Mouse (Mus musculus): ENCODE measurements at regions not wholly inside any gene's neighbourhood (a gene's known extent, or its start where the extent isn't known, plus 50 kb on each side); places are given as distances from the start of the nearest gene placed in this dataset.

GRCm38 (mm10) chr2:169461491-169462039 is 126.0 kb downstream of the Gm11011 start:
- Histone ChIP-seq H3K36me3 (ENCODE audit: control insufficient read depth, insufficient read depth) (no peaks in the 10 kb centered on the region), H3K4me2 (replicated peaks; ENCODE audit: low read depth) (no peak overlapping the region), H3K9ac (ENCODE audit: low read depth, low read length) (no peak overlapping the region), H3K27ac (ENCODE audit: low read depth, low read length) (no peak overlapping the region), H3K9me3 (ENCODE audit: control insufficient read depth) (no peaks in the 10 kb centered on the region), H3K4me3 (ENCODE audit: low read depth, low read length) (no peak overlapping the region), H3K27me3 (replicated peaks; ENCODE audit: control insufficient read depth, insufficient read depth, low read length) (no peaks in the 10 kb centered on the region), H3K4me1 (replicated peaks; ENCODE audit: control insufficient read depth, insufficient read depth, low read length) (no peaks in the 10 kb centered on the region)
- no peak for ATAC-seq
- no peak for TF ChIP-seq CTCF (IDR thresholded peaks at IDR 0.05; ENCODE audit: low read depth)
- WGBS = 81% methylated on average over 12 of the region's 12 CpGs

- ATAC-seq = no peak
These were observed 134.6 kb downstream of the Gm11011 start for GRCm38 (mm10) chr2:169452956-169453355.

GRCm38 (mm10) chr2:169450801-169451200 is 136.7 kb downstream of the Gm11011 start:
- no peaks in the 10 kb centered on the region for H3K4me1 ChIP-seq (replicated peaks; ENCODE audit: control insufficient read depth, insufficient read depth, low read length)
- no peak for TF ChIP-seq CTCF (IDR thresholded peaks at IDR 0.05; ENCODE audit: low read depth)
- H3K4me2 ChIP-seq (replicated peaks; ENCODE audit: low read depth) = no peak overlapping the region
- H3K36me3 ChIP-seq (ENCODE audit: control insufficient read depth, insufficient read depth) = no peaks in the 10 kb centered on the region
- WGBS = 82% methylated on average over 6 of the region's 6 CpGs
- no peaks in the 10 kb centered on the region for H3K9me3 ChIP-seq (ENCODE audit: control insufficient read depth)
- ATAC-seq = no peak
- no peak overlapping the region for H3K27ac ChIP-seq (ENCODE audit: low read depth, low read length)
- no peaks in the 10 kb centered on the region for H3K27me3 ChIP-seq (replicated peaks; ENCODE audit: control insufficient read depth, insufficient read depth, low read length)
- no peak overlapping the region for H3K4me3 ChIP-seq (ENCODE audit: low read depth, low read length)
- no peak overlapping the region for H3K9ac ChIP-seq (ENCODE audit: low read depth, low read length)

More at GRCm38 (mm10) chr2:169452956-169453355, 134.6 kb downstream of the Gm11011 start:
- Histone ChIP-seq H3K9ac (ENCODE audit: low read depth, low read length) (no peak overlapping the region), H3K9me3 (ENCODE audit: control insufficient read depth) (no peaks in the 10 kb centered on the region), H3K4me1 (replicated peaks; ENCODE audit: control insufficient read depth, insufficient read depth, low read length) (no peaks in the 10 kb centered on the region), H3K36me3 (ENCODE audit: control insufficient read depth, insufficient read depth) (no peaks in the 10 kb centered on the region), H3K4me3 (ENCODE audit: low read depth, low read length) (no peak overlapping the region), H3K27me3 (replicated peaks; ENCODE audit: control insufficient read depth, insufficient read depth, low read length) (no peaks in the 10 kb centered on the region), H3K4me2 (replicated peaks; ENCODE audit: low read depth) (no peak overlapping the region), H3K27ac (ENCODE audit: low read depth, low read length) (no peak overlapping the region)
- WGBS = 84% methylated on average over 8 of the region's 8 CpGs
- no peak for TF ChIP-seq CTCF (IDR thresholded peaks at IDR 0.05; ENCODE audit: low read depth)

- Histone ChIP-seq H3K27me3 (replicated peaks; ENCODE audit: control insufficient read depth, insufficient read depth, low read length) (no peaks in the 10 kb centered on the region), H3K4me3 (ENCODE audit: low read depth, low read length) (no peak overlapping the region), H3K4me2 (replicated peaks; ENCODE audit: low read depth) (no peak overlapping the region), H3K36me3 (ENCODE audit: control insufficient read depth, insufficient read depth) (no peaks in the 10 kb centered on the region), H3K27ac (ENCODE audit: low read depth, low read length) (no peak overlapping the region), H3K4me1 (replicated peaks; ENCODE audit: control insufficient read depth, insufficient read depth, low read length) (no peaks in the 10 kb centered on the region), H3K9ac (ENCODE audit: low read depth, low read length) (no peak overlapping the region), H3K9me3 (ENCODE audit: control insufficient read depth) (no peaks in the 10 kb centered on the region)
- ATAC-seq = no peak
- TF ChIP-seq CTCF (IDR thresholded peaks at IDR 0.05; ENCODE audit: low read depth) = no peak
- 76% methylated on average over 6 of the region's 6 CpGs for WGBS
These were observed 139.9 kb downstream of the Gm11011 start for GRCm38 (mm10) chr2:169447495-169448280.

- Histone ChIP-seq H3K27ac (ENCODE audit: low read depth, low read length) (no peak overlapping the region), H3K4me1 (replicated peaks; ENCODE audit: control insufficient read depth, insufficient read depth, low read length) (no peaks in the 10 kb centered on the region), H3K4me3 (ENCODE audit: low read depth, low read length) (no peak overlapping the region), H3K9me3 (ENCODE audit: control insufficient read depth) (no peaks in the 10 kb centered on the region), H3K27me3 (replicated peaks; ENCODE audit: control insufficient read depth, insufficient read depth, low read length) (no peaks in the 10 kb centered on the region), H3K4me2 (replicated peaks; ENCODE audit: low read depth) (no peak overlapping the region), H3K9ac (ENCODE audit: low read depth, low read length) (no peak overlapping the region), H3K36me3 (ENCODE audit: control insufficient read depth, insufficient read depth) (no peaks in the 10 kb centered on the region)
- no peak for TF ChIP-seq CTCF (IDR thresholded peaks at IDR 0.05; ENCODE audit: low read depth)
- WGBS = 82% methylated on average over 5 of the region's 5 CpGs
- ATAC-seq = no peak
These were observed 141.7 kb downstream of the Gm11011 start for GRCm38 (mm10) chr2:169445877-169446276.

GRCm38 (mm10) chr2:169445371-169445770 is 142.2 kb downstream of the Gm11011 start:
- Histone ChIP-seq H3K36me3 (ENCODE audit: control insufficient read depth, insufficient read depth) (no peaks in the 10 kb centered on the region), H3K27ac (ENCODE audit: low read depth, low read length) (no peak overlapping the region), H3K9me3 (ENCODE audit: control insufficient read depth) (no peaks in the 10 kb centered on the region), H3K4me2 (replicated peaks; ENCODE audit: low read depth) (no peak overlapping the region), H3K4me3 (ENCODE audit: low read depth, low read length) (no peak overlapping the region), H3K9ac (ENCODE audit: low read depth, low read length) (no peak overlapping the region), H3K4me1 (replicated peaks; ENCODE audit: control insufficient read depth, insufficient read depth, low read length) (no peaks in the 10 kb centered on the region), H3K27me3 (replicated peaks; ENCODE audit: control insufficient read depth, insufficient read depth, low read length) (no peaks in the 10 kb centered on the region)
- TF ChIP-seq CTCF (IDR thresholded peaks at IDR 0.05; ENCODE audit: low read depth) = no peak
- WGBS = 69% methylated on average over 12 of the region's 12 CpGs
- no peak for ATAC-seq

Data from intestine, postnatal 0 days (tissue).